Mouse (Mus musculus): ENCODE results near the gene Bloc1s4. TPM values are rescaled to one million over a fixed set of nuclear protein-coding genes. Genes with fewer than 3 reads are reported as not detected.

Gene Bloc1s4
- polyA plus RNA-seq, 1 experiment, result 22.9 TPM

GRCm38 (mm10) chr5:36727136-36727535 is 21.3 kb downstream of the Bloc1s4 start:
- no peak for DNase-seq (ENCODE audit: low read depth)
- TF ChIP-seq POLR2A (IDR thresholded peaks at IDR 0.05; ENCODE audit: borderline replicate concordance, extremely low read depth, insufficient read depth, insufficient read length, poor library complexity, severe bottlenecking) (no peak), CTCF (IDR thresholded peaks at IDR 0.05; ENCODE audit: borderline replicate concordance, extremely low read depth, insufficient read depth, insufficient read length) (no peak)

DNA sequence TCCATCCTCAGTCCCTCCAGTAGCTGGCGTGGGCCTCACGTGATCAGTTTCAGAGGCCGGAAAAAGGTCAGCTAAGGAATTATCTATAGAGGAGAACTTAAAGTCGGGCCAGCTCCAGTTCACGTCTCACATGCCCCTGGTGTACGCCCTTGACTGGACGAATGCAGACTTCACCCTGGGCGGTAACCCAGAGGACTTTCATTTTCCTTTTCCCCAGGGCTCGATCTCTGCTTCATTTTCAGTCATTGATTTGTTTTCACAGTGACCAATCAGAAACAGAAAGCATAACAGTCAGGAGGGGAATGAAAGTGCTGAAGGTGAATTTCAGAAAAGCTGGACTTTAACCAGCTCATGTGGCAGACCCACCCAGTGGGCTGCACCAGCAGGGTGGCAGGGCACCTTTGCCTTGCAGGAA is 22.1 kb downstream of the Bloc1s4 start:
- TF ChIP-seq CTCF (IDR thresholded peaks at IDR 0.05; ENCODE audit: borderline replicate concordance, extremely low read depth, insufficient read depth, insufficient read length), result no peak
- no peak for TF ChIP-seq POLR2A (IDR thresholded peaks at IDR 0.05; ENCODE audit: borderline replicate concordance, extremely low read depth, insufficient read depth, insufficient read length, poor library complexity, severe bottlenecking)
- no peak for DNase-seq (ENCODE audit: low read depth)

GRCm38 (mm10) chr5:36725861-36726260 is 22.6 kb downstream of the Bloc1s4 start:
- no peak for TF ChIP-seq POLR2A (IDR thresholded peaks at IDR 0.05; ENCODE audit: borderline replicate concordance, extremely low read depth, insufficient read depth, insufficient read length, poor library complexity, severe bottlenecking)
- no peak for TF ChIP-seq CTCF (IDR thresholded peaks at IDR 0.05; ENCODE audit: borderline replicate concordance, extremely low read depth, insufficient read depth, insufficient read length)
- DNase-seq (ENCODE audit: low read depth), result no peak

GRCm38 (mm10) chr5:36724274-36724673 is 24.2 kb downstream of the Bloc1s4 start:
- no peak for DNase-seq (ENCODE audit: low read depth)
- no peak for TF ChIP-seq POLR2A (IDR thresholded peaks at IDR 0.05; ENCODE audit: borderline replicate concordance, extremely low read depth, insufficient read depth, insufficient read length, poor library complexity, severe bottlenecking)
- TF ChIP-seq CTCF (IDR thresholded peaks at IDR 0.05; ENCODE audit: borderline replicate concordance, extremely low read depth, insufficient read depth, insufficient read length), result no peak

- no peak for DNase-seq (ENCODE audit: low read depth)
- TF ChIP-seq CTCF (IDR thresholded peaks at IDR 0.05; ENCODE audit: borderline replicate concordance, extremely low read depth, insufficient read depth, insufficient read length), result no peak
- no peak for TF ChIP-seq POLR2A (IDR thresholded peaks at IDR 0.05; ENCODE audit: borderline replicate concordance, extremely low read depth, insufficient read depth, insufficient read length, poor library complexity, severe bottlenecking)
Observed at GRCm38 (mm10) chr5:36723356-36723755, 25.1 kb downstream of the Bloc1s4 start.

- no peak for DNase-seq (ENCODE audit: low read depth)
- TF ChIP-seq CTCF (IDR thresholded peaks at IDR 0.05; ENCODE audit: borderline replicate concordance, extremely low read depth, insufficient read depth, insufficient read length), result no peak
- TF ChIP-seq POLR2A (IDR thresholded peaks at IDR 0.05; ENCODE audit: borderline replicate concordance, extremely low read depth, insufficient read depth, insufficient read length, poor library complexity, severe bottlenecking), result no peak
Observed at GRCm38 (mm10) chr5:36722415-36722856, 26.0 kb downstream of the Bloc1s4 start.

- TF ChIP-seq CTCF (IDR thresholded peaks at IDR 0.05; ENCODE audit: borderline replicate concordance, extremely low read depth, insufficient read depth, insufficient read length) (no peak), POLR2A (IDR thresholded peaks at IDR 0.05; ENCODE audit: borderline replicate concordance, extremely low read depth, insufficient read depth, insufficient read length, poor library complexity, severe bottlenecking) (no peak)
Observed at GRCm38 (mm10) chr5:36720710-36721375, 27.6 kb downstream of the Bloc1s4 start.

GRCm38 (mm10) chr5:36720219-36720618 is 28.2 kb downstream of the Bloc1s4 start:
- no peak for DNase-seq (ENCODE audit: low read depth)
- TF ChIP-seq CTCF (IDR thresholded peaks at IDR 0.05; ENCODE audit: borderline replicate concordance, extremely low read depth, insufficient read depth, insufficient read length) (no peak), POLR2A (IDR thresholded peaks at IDR 0.05; ENCODE audit: borderline replicate concordance, extremely low read depth, insufficient read depth, insufficient read length, poor library complexity, severe bottlenecking) (no peak)

More at GRCm38 (mm10) chr5:36720710-36721375, 27.6 kb downstream of the Bloc1s4 start:
- DNase-seq (ENCODE audit: low read depth), result no peak

GRCm38 (mm10) chr5:36719601-36720000 is 28.8 kb downstream of the Bloc1s4 start:
- TF ChIP-seq POLR2A (IDR thresholded peaks at IDR 0.05; ENCODE audit: borderline replicate concordance, extremely low read depth, insufficient read depth, insufficient read length, poor library complexity, severe bottlenecking) (no peak), CTCF (IDR thresholded peaks at IDR 0.05; ENCODE audit: borderline replicate concordance, extremely low read depth, insufficient read depth, insufficient read length) (no peak)
- no peak for DNase-seq (ENCODE audit: low read depth)

- TF ChIP-seq POLR2A (IDR thresholded peaks at IDR 0.05; ENCODE audit: borderline replicate concordance, extremely low read depth, insufficient read depth, insufficient read length, poor library complexity, severe bottlenecking), result no peak
- no peak for TF ChIP-seq CTCF (IDR thresholded peaks at IDR 0.05; ENCODE audit: borderline replicate concordance, extremely low read depth, insufficient read depth, insufficient read length)
- DNase-seq (ENCODE audit: low read depth), result no peak
Observed at GRCm38 (mm10) chr5:36719135-36719534, 29.3 kb downstream of the Bloc1s4 start.

DNA sequence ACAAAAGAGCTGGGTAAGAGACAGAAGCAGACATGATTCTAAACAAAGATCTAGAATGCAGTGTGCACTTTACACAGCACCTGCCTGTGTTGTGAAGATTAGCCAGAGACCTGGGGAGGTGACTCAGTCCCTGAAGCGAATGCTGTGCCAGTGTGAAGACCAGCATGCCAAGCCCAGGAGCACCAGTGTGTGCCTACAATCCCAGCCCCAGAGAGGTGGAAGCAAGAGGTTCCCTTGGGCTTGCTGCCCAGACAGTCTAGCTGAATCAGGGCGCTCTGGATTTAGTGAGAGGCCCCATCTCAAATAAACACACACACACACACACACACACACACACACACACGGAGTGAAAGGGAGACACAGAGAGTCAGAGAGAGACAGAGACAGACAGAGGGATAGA is 30.6 kb downstream of the Bloc1s4 start:
- no peak for DNase-seq (ENCODE audit: low read depth)
- no peak for TF ChIP-seq POLR2A (IDR thresholded peaks at IDR 0.05; ENCODE audit: borderline replicate concordance, extremely low read depth, insufficient read depth, insufficient read length, poor library complexity, severe bottlenecking)
- no peak for TF ChIP-seq CTCF (IDR thresholded peaks at IDR 0.05; ENCODE audit: borderline replicate concordance, extremely low read depth, insufficient read depth, insufficient read length)

- no peak for DNase-seq (ENCODE audit: low read depth)
- TF ChIP-seq CTCF (IDR thresholded peaks at IDR 0.05; ENCODE audit: borderline replicate concordance, extremely low read depth, insufficient read depth, insufficient read length) (no peak), POLR2A (IDR thresholded peaks at IDR 0.05; ENCODE audit: borderline replicate concordance, extremely low read depth, insufficient read depth, insufficient read length, poor library complexity, severe bottlenecking) (no peak)
Observed at GRCm38 (mm10) chr5:36716816-36717215, 31.6 kb downstream of the Bloc1s4 start.

Measured in brain, embryonic 14.5 days (tissue).